ENCODE assay signal across 13 mouse cellular contexts in the genomic region with DNA sequence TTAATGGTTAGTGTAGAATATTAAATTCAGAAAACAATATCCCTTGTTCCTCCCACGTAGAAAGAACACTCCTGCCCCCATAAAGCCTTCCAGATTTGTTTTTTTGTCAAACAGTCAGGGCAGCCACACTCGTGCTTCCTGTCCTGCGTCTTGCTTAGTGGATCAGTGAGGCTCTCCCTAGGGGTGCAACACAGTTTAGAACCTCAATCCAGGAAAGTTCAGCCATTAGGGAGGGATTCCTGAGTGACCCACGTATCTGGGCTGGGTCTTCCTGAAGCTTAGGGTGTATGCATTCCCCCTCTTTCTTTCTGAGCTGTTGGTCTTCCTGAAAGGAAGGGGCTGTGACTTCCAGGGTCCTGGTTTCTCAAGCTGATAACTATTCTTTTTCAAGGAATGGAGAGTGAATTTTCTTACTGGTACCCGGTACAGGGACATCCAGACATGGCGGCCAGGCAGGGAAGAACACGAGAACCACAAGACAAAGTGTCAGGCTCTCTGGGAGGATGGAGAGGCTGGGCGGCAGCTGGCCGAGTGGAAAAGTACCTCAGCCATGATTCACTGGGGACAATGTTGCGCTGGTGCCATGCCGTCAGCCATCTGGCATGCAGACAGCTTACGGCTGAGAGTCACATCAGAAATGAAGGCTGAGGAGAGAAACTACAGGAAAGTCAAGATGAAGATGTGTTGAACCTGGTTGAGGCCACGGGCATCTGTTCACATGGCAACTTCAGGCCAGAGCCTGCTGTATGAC. TPM values are rescaled to one million over a fixed set of nuclear protein-coding genes. Genes with fewer than 3 reads are reported as not detected.
DNase-seq lines count a peak whose midpoint lies in the region; ATAC-seq lines count a peak whose summit lies in the region.
"Had no signal": no experiment of that assay in that cellular context is flagged by ENCODE, and none has a peak within 500 bp of the region (broad histone marks: within the 10 kb centered on the region; RNA-seq: fewer than 3 reads in every experiment).

No protein-coding gene starts in this region.

- no peak overlapping the region for H3K9ac ChIP-seq in kidney, embryonic 14.5 days (ENCODE audit: low read depth, low read length)
- H3K9ac ChIP-seq in liver, embryonic 12.5 days = no peak overlapping the region

- no peak overlapping the region for H3K27ac ChIP-seq in kidney, embryonic 14.5 days (ENCODE audit: low read depth, low read length)
- no peak overlapping the region for H3K27ac ChIP-seq in liver, embryonic 12.5 days
- H3K27ac ChIP-seq: kidney, postnatal 0 days had no signal

- WGBS in kidney, embryonic 14.5 days = 68% methylated on average over 13 of the region's 13 CpGs
- 59% methylated on average over 13 of the region's 13 CpGs for WGBS in liver, embryonic 12.5 days (ENCODE audit: insufficient replicate concordance)

- ATAC-seq in kidney, embryonic 14.5 days (ENCODE audit: low FRiP score, low TSS enrichment) = no peak
- no peak for ATAC-seq in liver, embryonic 12.5 days

- DNase-seq in cerebellum, adult 11 months = peak; percentile 15
- DNase-seq in cerebellum, adult 9-10 months = no peak
- peak; percentile 49 for DNase-seq in layer of hippocampus, adult 11-12 months (ENCODE audit: low spot score)
- DNase-seq in layer of hippocampus, postnatal 25 days (ENCODE audit: extremely low spot score in 1 of 2, low spot score in 1 of 2) = no peak
- DNase-seq in adrenal gland, postnatal 10 days = peak; percentile 78
- DNase-seq in heart, postnatal 10 days = peak; percentile 40 to 60
- DNase-seq: embryo, embryonic 11 days; lung, postnatal 4 days; thymus, postnatal 36 days had no signal

- H3K4me3 ChIP-seq in kidney, embryonic 14.5 days (ENCODE audit: low read length) = no peak overlapping the region
- no peak overlapping the region for H3K4me3 ChIP-seq in liver, embryonic 12.5 days

- intact Hi-C loops in heart, postnatal 10 days (cut with DNase I) = loop anchor here (5.0 kb wide), 1 partner anchor 64 kb away; no protein-coding TSS in a partner anchor

- H3K36me3 ChIP-seq in kidney, embryonic 14.5 days (ENCODE audit: control insufficient read depth, insufficient read depth, low read length) = no peaks in the 10 kb centered on the region
- H3K36me3 ChIP-seq in liver, embryonic 12.5 days = no peaks in the 10 kb centered on the region

- no peak overlapping the region for H3K4me2 ChIP-seq in kidney, embryonic 14.5 days (replicated peaks; ENCODE audit: low read depth, low read length)
- H3K4me2 ChIP-seq in liver, embryonic 12.5 days = no peak overlapping the region

- H3K9me3 ChIP-seq in kidney, embryonic 14.5 days (ENCODE audit: control insufficient read depth, low read length) = no peaks in the 10 kb centered on the region
- H3K9me3 ChIP-seq in liver, embryonic 12.5 days (replicated peaks) = no peaks in the 10 kb centered on the region

- H3K27me3 ChIP-seq in kidney, embryonic 14.5 days (ENCODE audit: control insufficient read depth, insufficient read depth, low read length) = no peaks in the 10 kb centered on the region
- no peaks in the 10 kb centered on the region for H3K27me3 ChIP-seq in liver, embryonic 12.5 days (replicated peaks)

- no peaks in the 10 kb centered on the region for H3K4me1 ChIP-seq in kidney, embryonic 14.5 days (ENCODE audit: control insufficient read depth, insufficient read depth, low read length)
- no peaks in the 10 kb centered on the region for H3K4me1 ChIP-seq in liver, embryonic 12.5 days

RNA-seq across cellular contexts. Expression of a gene that starts 12.8 kb away (rescaled TPM):
- 100 to 1,000 TPM; 214 to 291 TPM for total RNA-seq in layer of hippocampus, postnatal 25 days (2021)
- total RNA-seq in adrenal gland, postnatal 10 days (2021) = 10 to 100 TPM; 76.1 to 89.5 TPM
- total RNA-seq in heart, postnatal 10 days (2021) = 100 to 1,000 TPM; 176 to 209 TPM
- 2.0 and 3.0 TPM in 2 replicates for polyA plus RNA-seq in kidney, embryonic 14.5 days (2014; fragmentation: Nextera tagmentation; extraction: Ambion mirVana)
- polyA plus RNA-seq in liver, embryonic 12.5 days (2016; fragmentation: Nextera tagmentation; extraction: Ambion mirVana) = 0.75 and 2.1 TPM in 2 replicates
- total RNA-seq: MEL had no signal

RNA-seq across cellular contexts. Expression of a gene that starts 57.6 kb away (rescaled TPM):
- 100 to 1,000 TPM in 1 of 2 experiments, 10 to 100 TPM in 1; 89.5 to 108 TPM for total RNA-seq in layer of hippocampus, postnatal 25 days (2021)
- total RNA-seq in adrenal gland, postnatal 10 days (2021) = 10 to 100 TPM; 25.4 to 34.8 TPM
- total RNA-seq in heart, postnatal 10 days (2021) = 10 to 100 TPM; 60.5 to 68.1 TPM
- 36.7 and 72.9 TPM in 2 replicates for polyA plus RNA-seq in kidney, embryonic 14.5 days (2014; fragmentation: Nextera tagmentation; extraction: Ambion mirVana)
- 10.3 and 11.0 TPM in 2 replicates for polyA plus RNA-seq in liver, embryonic 12.5 days (2016; fragmentation: Nextera tagmentation; extraction: Ambion mirVana)

Comparison
In these comparisons a context has a peak if more than half of its experiments do, and no peak if none do; other contexts are left out.
1. DNase-seq: peak in cerebellum, adult 11 months (single experiment), layer of hippocampus, adult 11-12 months (single experiment), adrenal gland, postnatal 10 days (single experiment) and heart, postnatal 10 days (2 of 2); none in cerebellum, adult 9-10 months (single experiment) and layer of hippocampus, postnatal 25 days (0 of 2).